Mouse (Mus musculus) C2C12 (cell line): ENCODE data around the gene Arhgap19.

ENCODE experiments used
- CTCF ChIP-seq: IDR thresholded peaks from one replicate; pipeline ENCODE4 v1.5.1; 2011; ENCODE audit not compliant: control insufficient read depth, insufficient read depth, insufficient read length
- MYOG ChIP-seq: IDR thresholded peaks from one replicate; pipeline ENCODE4 v1.6.1; 2011; ENCODE audit not compliant: control insufficient read depth, insufficient read length; ENCODE audit errors: extremely low read depth

- no peak for TF ChIP-seq CTCF
- no peak for TF ChIP-seq MYOG
Measured at GRCm38 (mm10) chr19:41737657-41738428, 64.0 kb downstream of the Arhgap19 start.
